Mouse (Mus musculus) forebrain, embryonic 13.5 days (tissue): ENCODE results near the gene Zranb3. TPM values are rescaled to one million over a fixed set of nuclear protein-coding genes. Genes with fewer than 3 reads are reported as not detected.

ENCODE experiments used
- ATAC-seq: fragments of 200-750 bp; cut with Nextera tagmentation; 2 replicates; pipeline ENCODE4 v1.8.0; 2017
- H3K27ac ChIP-seq: fragments of 300-500 bp; sonication (generic); 2 replicates; pipeline ENCODE4 v1.5.1; 2015; ENCODE audit warnings: inconsistent platforms, mild to moderate bottlenecking, moderate library complexity
- H3K27me3 ChIP-seq: fragments of 300-500 bp; sonication (generic); 2 replicates; pipeline ENCODE4 v1.6.1; 2015; ENCODE audit warnings: mild to moderate bottlenecking, inconsistent platforms
- H3K36me3 ChIP-seq: fragments of 300-500 bp; sonication (generic); 2 replicates; pipeline ENCODE4 v1.6.1; 2015; ENCODE audit warnings: mild to moderate bottlenecking, inconsistent platforms; ENCODE audit not compliant: poor library complexity, severe bottlenecking
- H3K4me1 ChIP-seq: fragments of 300-500 bp; sonication (generic); 2 replicates; pipeline ENCODE4 v1.6.1; 2015; ENCODE audit warnings: inconsistent platforms
- H3K4me2 ChIP-seq: fragments of 300-500 bp; sonication (generic); 2 replicates; pipeline ENCODE4 v1.6.1; 2015; ENCODE audit warnings: inconsistent platforms, mild to moderate bottlenecking, moderate library complexity
- H3K4me3 ChIP-seq: fragments of 300-500 bp; sonication (generic); 2 replicates; pipeline ENCODE4 v1.5.1; 2015; ENCODE audit warnings: mild to moderate bottlenecking, inconsistent platforms
- H3K9ac ChIP-seq: fragments of 300-500 bp; sonication (generic); 2 replicates; pipeline ENCODE4 v1.6.1; 2015; ENCODE audit warnings: mild to moderate bottlenecking, inconsistent platforms
- H3K9me3 ChIP-seq: fragments of 300-500 bp; sonication (generic); replicated peaks from 2 replicates; pipeline ENCODE4 v1.6.1; 2016; ENCODE audit warnings: inconsistent platforms
- WGBS: fragments of 180-500 bp; shearing (Covaris S2); methylation state at CpG from one replicate; pipeline ENCODE4 v1.1.7; 2015; 5-methylcytosine and 5-hydroxymethylcytosine counted together
- polyA plus RNA-seq: library from polyadenylated mRNA; unstranded; fragments of >200 nt; fragmentation: Nextera tagmentation; extraction: Ambion mirVana; gene quantifications from 2 replicates; pipeline ENCODE4 v1.2.1, GENCODE M21; 2015

The Zranb3 gene
- polyA plus RNA-seq, 1 experiment from 2014 or later = 7.8 TPM

- Histone ChIP-seq H3K4me2 (no peak overlapping the region), H3K4me1 (peaks cover 3% of the 10 kb centered on the region; the same call in 1 of the 2 replicates), H3K27ac (no peak overlapping the region), H3K27me3 (no peaks in the 10 kb centered on the region), H3K4me3 (no peak overlapping the region), H3K9ac (no peak overlapping the region), H3K36me3 (no peaks in the 10 kb centered on the region), H3K9me3 (no peaks in the 10 kb centered on the region)
- WGBS = 96% methylated on average over 4 of the region's 4 CpGs
- no peak for ATAC-seq
These were observed 45.6 kb downstream of the Zranb3 start for GRCm38 (mm10) chr1:128057269-128057668.

- ATAC-seq = no peak
- Histone ChIP-seq H3K9ac (no peak overlapping the region), H3K4me3 (no peak overlapping the region), H3K4me1 (no peaks in the 10 kb centered on the region), H3K36me3 (0 out of 2 replicates have a peak, but pooled peaks cover 4% of the 10 kb centered on the region), H3K27me3 (no peaks in the 10 kb centered on the region), H3K4me2 (no peak overlapping the region), H3K27ac (no peak overlapping the region), H3K9me3 (no peaks in the 10 kb centered on the region)
- WGBS = 94% methylated on average over 7 of the region's 7 CpGs
These were observed 55.9 kb downstream of the Zranb3 start for GRCm38 (mm10) chr1:128046920-128047319.

GRCm38 (mm10) chr1:128046455-128046854 lies 56.4 kb downstream of the Zranb3 start:
- no peak for ATAC-seq
- 0 out of 2 replicates have a peak, but pooled peaks cover 4% of the 10 kb centered on the region for H3K36me3 ChIP-seq
- H3K4me3 ChIP-seq = no peak overlapping the region
- WGBS = 96% methylated on average over 2 of the region's 2 CpGs
- H3K9me3 ChIP-seq = no peaks in the 10 kb centered on the region
- no peaks in the 10 kb centered on the region for H3K27me3 ChIP-seq
- no peaks in the 10 kb centered on the region for H3K4me1 ChIP-seq
- no peak overlapping the region for H3K27ac ChIP-seq
- no peak overlapping the region for H3K9ac ChIP-seq
- no peak overlapping the region for H3K4me2 ChIP-seq

- Histone ChIP-seq H3K9me3 (no peaks in the 10 kb centered on the region), H3K27me3 (no peaks in the 10 kb centered on the region), H3K9ac (no peak overlapping the region), H3K4me1 (no peaks in the 10 kb centered on the region), H3K4me3 (no peak overlapping the region), H3K4me2 (no peak overlapping the region), H3K36me3 (0 out of 2 replicates have a peak, but pooled peaks cover 4% of the 10 kb centered on the region), H3K27ac (no peak overlapping the region)
- WGBS = 97% methylated on average over 4 of the region's 4 CpGs
- no peak for ATAC-seq
These were observed 58.7 kb downstream of the Zranb3 start for GRCm38 (mm10) chr1:128044181-128044580.

GRCm38 (mm10) chr1:128036296-128036695 lies 66.6 kb downstream of the Zranb3 start:
- Histone ChIP-seq H3K4me3 (no peak overlapping the region), H3K9me3 (no peaks in the 10 kb centered on the region)
- 95% methylated on average over 6 of the region's 6 CpGs for WGBS

GRCm38 (mm10) chr1:128032123-128032522 lies 70.7 kb downstream of the Zranb3 start:
- H3K9me3 ChIP-seq = no peaks in the 10 kb centered on the region
- ATAC-seq = no peak
- no peak overlapping the region for H3K4me3 ChIP-seq
- no peak overlapping the region for H3K9ac ChIP-seq
- H3K27me3 ChIP-seq = no peaks in the 10 kb centered on the region
- 92% methylated on average over 1 of the region's 1 CpGs for WGBS
- no peak overlapping the region for H3K27ac ChIP-seq
- H3K4me2 ChIP-seq = no peak overlapping the region
- H3K4me1 ChIP-seq = no peaks in the 10 kb centered on the region
- H3K36me3 ChIP-seq = peaks cover 5% of the 10 kb centered on the region; the same call in 1 of the 2 replicates

More at GRCm38 (mm10) chr1:128036296-128036695, 66.6 kb downstream of the Zranb3 start:
- H3K36me3 ChIP-seq = peaks cover 5% of the 10 kb centered on the region; the same call in 1 of the 2 replicates
- no peaks in the 10 kb centered on the region for H3K27me3 ChIP-seq
- no peak overlapping the region for H3K9ac ChIP-seq
- no peaks in the 10 kb centered on the region for H3K4me1 ChIP-seq
- no peak overlapping the region for H3K4me2 ChIP-seq
- no peak for ATAC-seq
- no peak overlapping the region for H3K27ac ChIP-seq

- H3K36me3 ChIP-seq = peaks cover 5% of the 10 kb centered on the region; the same call in 1 of the 2 replicates
- no peak overlapping the region for H3K27ac ChIP-seq
- no peak overlapping the region for H3K9ac ChIP-seq
- H3K9me3 ChIP-seq = no peaks in the 10 kb centered on the region
- no peak for ATAC-seq
- no peak overlapping the region for H3K4me2 ChIP-seq
- WGBS = 93% methylated on average over 2 of the region's 2 CpGs
- H3K27me3 ChIP-seq = no peaks in the 10 kb centered on the region
- no peak overlapping the region for H3K4me3 ChIP-seq
- no peaks in the 10 kb centered on the region for H3K4me1 ChIP-seq
These were observed 71.3 kb downstream of the Zranb3 start for GRCm38 (mm10) chr1:128031524-128031923.

GRCm38 (mm10) chr1:128024363-128025114 lies 78.3 kb downstream of the Zranb3 start:
- no peaks in the 10 kb centered on the region for H3K27me3 ChIP-seq
- no peaks in the 10 kb centered on the region for H3K4me1 ChIP-seq
- H3K4me3 ChIP-seq = no peak overlapping the region
- H3K4me2 ChIP-seq = no peak overlapping the region
- no peak for ATAC-seq
- H3K9ac ChIP-seq = no peak overlapping the region
- 94% methylated on average over 4 of the region's 4 CpGs for WGBS
- no peaks in the 10 kb centered on the region for H3K36me3 ChIP-seq
- H3K9me3 ChIP-seq = no peaks in the 10 kb centered on the region
- no peak overlapping the region for H3K27ac ChIP-seq

GRCm38 (mm10) chr1:128020001-128020770 lies 82.7 kb downstream of the Zranb3 start:
- H3K27ac ChIP-seq = no peak overlapping the region
- H3K4me2 ChIP-seq = no peak overlapping the region
- no peaks in the 10 kb centered on the region; the same call in 1 of the 2 replicates for H3K36me3 ChIP-seq
- 62% methylated on average over 2 of the region's 2 CpGs for WGBS
- H3K27me3 ChIP-seq = no peaks in the 10 kb centered on the region
- peaks cover 10% of the 10 kb centered on the region for H3K4me1 ChIP-seq
- no peaks in the 10 kb centered on the region for H3K9me3 ChIP-seq
- no peak overlapping the region for H3K4me3 ChIP-seq
- no peak overlapping the region for H3K9ac ChIP-seq
- no peak for ATAC-seq

- H3K4me2 ChIP-seq = no peak overlapping the region
- H3K27me3 ChIP-seq = no peaks in the 10 kb centered on the region
- no peak overlapping the region for H3K4me3 ChIP-seq
- no peaks in the 10 kb centered on the region; the same call in 1 of the 2 replicates for H3K36me3 ChIP-seq
- 28% methylated on average over 6 of the region's 6 CpGs for WGBS
- peaks cover 10% of the 10 kb centered on the region for H3K4me1 ChIP-seq
- no peaks in the 10 kb centered on the region for H3K9me3 ChIP-seq
- ATAC-seq = peak; percentile 88
- H3K27ac ChIP-seq = no peak overlapping the region
- no peak overlapping the region for H3K9ac ChIP-seq
These were observed 86.8 kb downstream of the Zranb3 start for GRCm38 (mm10) chr1:128016035-128016492.

- Histone ChIP-seq H3K9ac (no peak overlapping the region), H3K27ac (no peak overlapping the region), H3K4me1 (peaks cover 10% of the 10 kb centered on the region), H3K4me2 (no peak overlapping the region), H3K36me3 (no peaks in the 10 kb centered on the region; the same call in 1 of the 2 replicates), H3K4me3 (no peak overlapping the region), H3K9me3 (no peaks in the 10 kb centered on the region), H3K27me3 (no peaks in the 10 kb centered on the region)
- ATAC-seq = no peak
- WGBS = 86% methylated on average over 4 of the region's 4 CpGs
These were observed 89.0 kb downstream of the Zranb3 start for GRCm38 (mm10) chr1:128013698-128014386.

GRCm38 (mm10) chr1:128009751-128010150 lies 93.1 kb downstream of the Zranb3 start:
- H3K4me2 ChIP-seq = no peak overlapping the region
- no peaks in the 10 kb centered on the region for H3K4me1 ChIP-seq
- no peak overlapping the region for H3K27ac ChIP-seq
- H3K9me3 ChIP-seq = no peaks in the 10 kb centered on the region
- no peak for ATAC-seq
- H3K4me3 ChIP-seq = no peak overlapping the region
- no peaks in the 10 kb centered on the region for H3K36me3 ChIP-seq
- 93% methylated on average over 2 of the region's 2 CpGs for WGBS
- H3K9ac ChIP-seq = no peak overlapping the region
- H3K27me3 ChIP-seq = no peaks in the 10 kb centered on the region
